Mouse (Mus musculus) lung, adult 18-20 months (tissue): ENCODE measurements around the gene Krtap4-13.
"Not testable (repeated sequence)": the region's sequence is repeated elsewhere in the genome, so short reads cannot be mapped to it uniquely, and the experiment has no call there.

Source experiments
- DNase-seq, 2 experiments: peaks; one replicate each; pipeline ENCODE4 v3.0.0; 2022; ENCODE audit warnings: mixed read lengths in 2 of 2

Gene Krtap4-13

DNA sequence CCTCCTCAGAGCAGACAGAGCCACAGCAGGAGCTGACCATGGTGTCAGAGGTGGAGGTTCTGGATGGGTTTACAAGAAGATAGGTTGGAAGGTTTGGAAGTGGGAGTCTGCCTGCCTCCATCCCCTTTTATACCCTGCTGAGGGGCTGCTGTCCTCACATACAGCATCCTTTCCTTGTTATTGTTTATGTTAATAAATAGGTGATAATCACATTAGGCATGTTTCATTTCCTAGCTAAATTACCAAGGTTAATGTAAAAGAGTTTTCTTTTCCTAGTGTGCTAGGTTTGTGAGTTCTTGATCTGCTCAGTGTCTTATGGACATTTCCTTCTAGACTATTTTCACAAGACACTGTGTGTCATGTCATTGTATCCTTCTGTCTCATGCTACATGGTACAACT lies at the start of gene Krtap4-13:
Gene Krtap4-13 (minus strand): TSS at position 101 of the 400 bp plus-strand sequence.
- DNase-seq = not testable (repeated sequence)

DNA sequence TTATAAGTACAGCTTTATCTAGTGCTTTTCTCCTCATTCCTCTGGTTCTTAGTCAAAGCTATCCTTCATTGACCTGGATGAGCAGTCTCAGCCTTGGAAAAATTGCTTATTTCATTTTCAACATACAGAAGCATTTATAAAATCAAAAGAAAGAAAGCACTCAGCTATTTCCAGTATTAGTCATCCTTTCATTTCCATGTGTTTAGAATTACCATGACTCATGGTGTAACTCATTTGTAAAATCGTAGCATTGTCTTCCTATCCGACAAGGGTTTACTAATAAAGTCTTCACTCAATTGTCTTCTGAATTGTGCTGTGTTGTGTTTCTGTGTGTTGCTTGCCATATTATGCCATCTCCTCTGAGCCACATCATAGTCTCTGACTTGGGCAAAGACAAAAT lies 49.1 kb upstream of the Krtap4-13 start:
- no peak for DNase-seq

- DNase-seq = no peak
Measured at GRCm38 (mm10) chr11:99857617-99858016, 47.9 kb upstream of the Krtap4-13 start, which contains the start of gene Gm11568. Gene Gm11568 (plus strand): TSS chr11:99857917.

DNA sequence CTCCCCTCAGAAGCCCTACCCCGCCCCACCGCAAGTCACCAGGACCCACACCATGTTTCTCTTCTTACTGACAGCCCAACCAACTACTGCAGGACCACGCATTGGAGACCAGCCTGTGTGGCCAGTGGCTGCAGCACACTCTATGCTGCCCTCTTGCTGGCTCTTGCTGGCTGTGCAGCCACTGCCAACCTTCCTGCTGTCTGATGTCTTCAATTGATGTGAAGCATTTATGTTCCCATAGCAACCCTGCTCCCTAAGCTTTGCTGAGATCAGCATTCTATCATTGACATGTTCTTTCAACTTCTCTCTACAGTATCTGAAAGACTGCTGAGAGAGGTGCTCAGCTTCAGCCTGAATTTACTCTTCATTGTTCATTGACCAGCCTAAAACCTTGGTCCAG lies 44.4 kb upstream of the Krtap4-13 start:
- no peak for DNase-seq

DNA sequence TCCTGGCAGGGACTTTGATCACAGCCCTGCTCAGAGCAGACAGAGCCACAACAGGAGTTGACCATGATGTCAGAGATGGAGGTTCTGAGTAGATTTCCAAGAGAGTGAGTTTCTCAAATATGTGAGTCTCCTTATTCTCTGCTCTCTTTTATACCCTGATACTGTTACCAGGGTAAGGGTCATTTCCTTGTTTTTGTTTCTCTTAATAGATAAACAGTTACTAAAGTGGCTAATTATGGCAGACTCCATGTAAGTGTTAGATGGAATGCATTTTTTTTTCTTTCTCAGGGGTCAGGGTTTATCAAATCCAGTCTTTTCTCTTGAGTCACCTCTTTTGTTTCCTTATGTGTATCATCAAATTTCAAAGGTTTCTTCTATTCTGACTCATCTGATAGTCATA lies 41.8 kb upstream of the Krtap4-13 start, which contains the start of gene Krtap4-16:
Gene Krtap4-16 (minus strand): TSS at position 101 of the 400 bp plus-strand sequence.
- DNase-seq = no peak

GRCm38 (mm10) chr11:99846746-99847145 lies 37.1 kb upstream of the Krtap4-13 start:
- no peak for DNase-seq

DNA sequence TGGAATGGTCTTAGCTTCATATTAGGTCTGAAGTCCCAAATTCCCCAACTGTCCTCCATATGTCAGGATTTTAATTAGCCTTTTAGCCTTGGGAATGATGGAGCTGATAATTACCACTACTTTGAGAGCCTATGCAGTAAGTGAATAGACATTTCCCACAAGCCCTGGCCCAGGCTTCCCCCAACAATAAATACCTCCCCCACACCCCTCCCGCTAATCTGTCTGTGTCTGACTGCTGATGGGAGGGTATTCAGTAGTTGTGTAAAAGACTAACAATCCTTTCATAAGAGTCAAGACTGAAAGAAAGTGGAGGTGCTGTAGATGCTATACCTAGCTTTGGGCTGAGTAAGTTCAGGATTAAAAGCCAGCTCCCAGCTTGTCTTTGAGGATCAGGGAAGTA lies 32.5 kb upstream of the Krtap4-13 start:
- no peak for DNase-seq

DNA sequence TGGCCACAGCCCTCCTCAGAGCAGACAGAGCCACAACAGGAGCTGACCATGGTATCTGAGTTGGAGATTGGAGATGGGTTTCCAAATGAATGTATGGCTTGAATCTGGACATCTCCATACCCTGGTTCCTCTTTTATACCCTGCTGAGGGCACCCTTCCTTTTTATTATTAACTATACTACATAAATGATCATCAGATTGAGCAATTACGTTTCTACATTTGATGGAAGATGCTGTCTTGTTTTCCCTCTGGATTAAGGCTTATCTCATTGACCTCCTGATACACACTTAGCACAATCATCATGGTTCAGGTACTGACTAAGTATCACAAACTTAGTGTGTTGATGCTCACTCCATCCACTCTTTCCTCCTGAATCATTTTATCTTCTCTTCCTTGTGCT lies 28.3 kb upstream of the Krtap4-13 start, which contains the start of gene 2300003K06Rik:
Gene 2300003K06Rik (minus strand): TSS at position 101 of the 400 bp plus-strand sequence.
- no peak for DNase-seq

DNA sequence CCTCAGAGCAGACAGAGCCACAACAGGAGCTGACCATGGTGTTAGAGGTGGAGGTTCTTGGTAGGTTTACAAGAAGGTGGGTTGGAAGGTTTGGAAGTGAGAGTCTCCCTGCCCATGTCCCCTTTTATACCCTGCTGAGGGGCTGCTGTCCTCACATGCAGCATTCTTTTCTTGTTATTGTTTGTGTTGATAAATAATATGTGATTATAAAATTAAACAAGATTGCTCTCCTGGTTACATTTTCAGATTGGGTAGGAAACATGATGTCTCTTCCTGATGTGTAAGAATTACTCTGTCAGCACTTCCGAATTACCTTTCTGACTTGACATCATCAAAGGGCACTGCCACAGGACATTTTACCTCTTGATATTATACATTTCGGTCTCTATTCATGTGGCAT lies 5.9 kb upstream of the Krtap4-13 start, which contains the start of gene Gm11564:
Gene Gm11564 (minus strand): TSS at position 101 of the 400 bp plus-strand sequence.
- DNase-seq = not testable (repeated sequence)

DNA sequence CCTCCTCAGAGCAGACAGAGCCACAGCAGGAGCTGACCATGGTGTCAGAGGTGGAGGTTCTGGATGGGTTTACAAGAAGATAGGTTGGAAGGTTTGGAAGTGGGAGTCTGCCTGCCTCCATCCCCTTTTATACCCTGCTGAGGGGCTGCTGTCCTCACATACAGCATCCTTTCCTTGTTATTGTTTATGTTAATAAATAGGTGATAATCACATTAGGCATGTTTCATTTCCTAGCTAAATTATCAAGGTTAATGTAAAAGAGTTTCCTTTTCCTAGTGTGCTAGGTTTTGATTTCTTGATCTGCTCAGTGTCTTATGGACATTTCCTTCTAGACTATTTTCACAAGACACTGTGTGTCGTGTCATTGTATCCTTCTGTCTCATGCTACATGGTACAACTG lies 5.3 kb downstream of the Krtap4-13 start, which contains the start of gene Gm11554:
Gene Gm11554 (minus strand): TSS at position 101 of the 400 bp plus-strand sequence.
- DNase-seq = not testable (repeated sequence)

DNA sequence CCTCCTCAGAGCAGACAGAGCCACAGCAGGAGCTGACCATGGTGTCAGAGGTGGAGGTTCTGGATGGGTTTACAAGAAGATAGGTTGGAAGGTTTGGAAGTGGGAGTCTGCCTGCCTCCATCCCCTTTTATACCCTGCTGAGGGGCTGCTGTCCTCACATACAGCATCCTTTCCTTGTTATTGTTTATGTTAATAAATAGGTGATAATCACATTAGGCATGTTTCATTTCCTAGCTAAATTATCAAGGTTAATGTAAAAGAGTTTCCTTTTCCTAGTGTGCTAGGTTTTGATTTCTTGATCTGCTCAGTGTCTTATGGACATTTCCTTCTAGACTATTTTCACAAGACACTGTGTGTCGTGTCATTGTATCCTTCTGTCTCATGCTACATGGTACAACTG lies 10.9 kb downstream of the Krtap4-13 start, which contains the start of gene Gm11569:
Gene Gm11569 (minus strand): TSS at position 101 of the 400 bp plus-strand sequence.
- DNase-seq = not testable (repeated sequence)

DNA sequence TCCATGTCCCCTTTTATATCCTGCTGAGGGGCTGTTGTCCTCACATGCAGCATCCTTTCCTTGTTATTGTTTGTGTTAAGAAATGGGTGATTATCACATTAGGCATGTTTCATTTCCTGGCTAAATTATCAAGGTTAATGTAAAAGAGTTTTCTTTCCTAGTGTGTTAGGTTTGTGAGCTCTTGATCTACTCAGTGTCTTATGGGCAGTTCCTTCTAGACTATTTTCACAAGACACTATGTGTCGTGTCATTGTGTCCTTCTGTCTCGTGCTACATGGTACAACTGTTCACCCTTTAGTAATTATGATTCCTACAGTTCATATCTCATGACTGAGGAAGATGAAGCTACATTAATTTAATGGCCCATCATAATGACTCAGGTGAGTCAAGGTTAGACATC lies 16.3 kb downstream of the Krtap4-13 start, which contains the start of gene Gm11596:
Gene Gm11596 (minus strand): TSS at position 101 of the 400 bp plus-strand sequence.
- DNase-seq = no peak

DNA sequence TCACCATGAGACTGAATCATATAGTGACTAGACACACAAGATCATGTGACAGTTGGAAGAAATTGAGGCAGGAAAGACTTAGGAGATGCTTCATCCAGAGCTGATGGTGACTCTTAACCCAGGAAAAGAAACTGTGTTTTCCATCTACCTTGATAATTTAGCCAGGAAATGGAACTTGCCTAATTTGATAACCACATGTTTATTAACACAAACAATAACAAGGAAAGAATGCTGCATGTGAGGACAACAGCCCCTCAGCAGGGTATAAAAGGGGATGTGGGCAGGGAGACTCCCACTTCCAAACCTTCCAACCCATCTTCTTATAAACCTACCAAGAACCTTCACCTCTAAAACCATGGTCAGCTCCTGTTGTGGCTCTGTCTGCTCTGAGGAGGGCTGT lies 24.8 kb downstream of the Krtap4-13 start, which contains the start of gene Krtap4-9:
Gene Krtap4-9 (plus strand): TSS at position 301 of the 400 bp plus-strand sequence.
- DNase-seq = not testable (repeated sequence)

GRCm38 (mm10) chr11:99780604-99781003 lies 29.1 kb downstream of the Krtap4-13 start, which contains the start of gene Krtap4-8:
Gene Krtap4-8 (minus strand): TSS chr11:99780704.
- no peak for DNase-seq

GRCm38 (mm10) chr11:99778401-99778800 lies 31.3 kb downstream of the Krtap4-13 start:
- DNase-seq = no peak

DNA sequence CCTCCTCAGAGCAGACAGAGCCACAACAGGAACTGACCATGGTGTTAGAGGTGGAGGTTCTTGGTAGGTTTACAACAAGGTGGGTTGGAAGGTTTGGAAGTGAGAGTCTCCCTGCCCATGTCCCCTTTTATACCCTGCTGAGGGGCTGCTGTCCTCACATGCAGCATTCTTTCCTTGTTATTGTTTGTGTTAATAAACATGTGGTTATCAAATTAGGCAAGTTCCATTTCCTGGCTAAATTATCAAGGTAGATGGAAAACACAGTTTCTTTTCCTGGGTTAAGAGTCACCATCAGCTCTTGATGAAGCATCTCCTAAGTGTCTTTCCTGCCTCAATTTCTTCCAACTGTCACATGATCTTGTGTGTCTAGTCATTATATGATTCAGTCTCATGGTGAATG lies 36.9 kb downstream of the Krtap4-13 start, which contains the start of gene Gm11595:
Gene Gm11595 (minus strand): TSS at position 101 of the 400 bp plus-strand sequence.
- DNase-seq = not testable (repeated sequence)

DNA sequence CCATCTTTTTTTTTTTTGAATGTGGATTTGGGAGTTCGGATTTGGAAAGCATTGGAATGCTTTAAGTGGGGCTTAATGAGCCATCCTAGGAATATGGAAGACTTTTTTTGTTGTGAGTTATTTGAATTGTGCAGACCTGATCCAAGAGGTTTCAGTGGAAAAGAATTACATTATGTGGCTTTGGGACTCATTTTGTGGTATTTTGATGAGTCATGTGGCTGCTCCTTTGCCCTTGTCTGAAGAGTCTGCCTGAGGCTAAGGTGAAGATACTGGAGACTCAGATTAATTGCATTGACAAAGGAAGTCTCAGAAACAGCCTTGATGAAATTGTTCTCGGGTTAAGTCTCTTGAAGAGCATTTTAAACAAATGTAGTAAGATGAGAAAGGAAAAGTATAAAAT lies 41.3 kb downstream of the Krtap4-13 start:
- DNase-seq = no peak
